Mouse (Mus musculus): Measurements from ENCODE around the gene Ubxn6. TPM values are rescaled to one million over a fixed set of nuclear protein-coding genes. Genes with fewer than 3 reads are reported as not detected.
"Not testable (repeated sequence)": the region's sequence is repeated elsewhere in the genome, so short reads cannot be mapped to it uniquely, and the experiment has no call there.

Ubxn6 gene
- polyA plus RNA-seq, 1 experiment, result 113 TPM

- no peak for DNase-seq (ENCODE audit: extremely low spot score in 1 of 2, low spot score in 1 of 2)
Measured at GRCm38 (mm10) chr17:56102927-56103326, 28.1 kb upstream of the Ubxn6 start.

DNA sequence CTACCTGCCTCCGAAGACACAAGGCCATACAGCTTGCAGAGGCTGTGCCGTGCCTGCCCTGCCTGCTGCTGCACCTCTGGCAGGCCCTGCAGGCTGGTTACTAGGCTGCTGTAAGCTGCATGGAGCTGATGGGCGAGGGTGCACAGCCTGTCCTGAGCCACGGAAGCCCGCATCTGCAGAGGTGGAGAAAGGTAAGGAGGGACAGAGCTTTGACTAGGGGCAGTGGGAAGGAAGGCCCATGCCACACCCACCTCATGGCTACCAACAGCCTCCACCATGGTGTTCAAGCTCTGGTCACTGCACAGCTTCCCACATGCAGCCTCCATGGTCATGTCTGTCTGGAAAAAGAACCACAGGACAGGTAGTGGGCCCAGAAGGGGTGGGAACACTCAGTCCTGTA lies 27.3 kb upstream of the Ubxn6 start:
- no peak for DNase-seq (ENCODE audit: extremely low spot score in 1 of 2, low spot score in 1 of 2)

DNA sequence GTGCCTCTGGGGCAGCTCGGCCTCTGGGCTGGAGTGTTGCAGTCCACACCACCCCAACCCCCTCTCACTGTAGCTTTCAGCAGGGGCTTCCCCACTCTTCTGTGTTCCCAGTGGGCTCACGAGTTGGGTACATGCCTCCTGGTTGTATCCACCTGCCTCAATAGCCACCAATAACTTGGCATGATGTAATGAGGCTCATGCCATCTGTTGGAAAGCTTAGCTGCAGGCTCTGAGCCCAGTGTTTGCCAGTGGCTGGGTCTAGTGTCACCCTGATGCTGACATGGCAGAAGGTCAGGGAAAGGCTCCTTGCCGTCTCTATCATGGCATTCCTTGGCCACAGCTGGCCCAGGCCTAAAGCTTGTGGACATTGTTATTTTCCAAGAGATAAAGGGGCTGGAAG lies 26.0 kb upstream of the Ubxn6 start:
- no peak for DNase-seq (ENCODE audit: extremely low spot score in 1 of 2, low spot score in 1 of 2)

- no peak for DNase-seq (ENCODE audit: extremely low spot score in 1 of 2, low spot score in 1 of 2)
Measured at GRCm38 (mm10) chr17:56098711-56099572, 24.1 kb upstream of the Ubxn6 start.

GRCm38 (mm10) chr17:56098180-56098579 lies 23.4 kb upstream of the Ubxn6 start:
- no peak for DNase-seq (ENCODE audit: extremely low spot score in 1 of 2, low spot score in 1 of 2)

DNA sequence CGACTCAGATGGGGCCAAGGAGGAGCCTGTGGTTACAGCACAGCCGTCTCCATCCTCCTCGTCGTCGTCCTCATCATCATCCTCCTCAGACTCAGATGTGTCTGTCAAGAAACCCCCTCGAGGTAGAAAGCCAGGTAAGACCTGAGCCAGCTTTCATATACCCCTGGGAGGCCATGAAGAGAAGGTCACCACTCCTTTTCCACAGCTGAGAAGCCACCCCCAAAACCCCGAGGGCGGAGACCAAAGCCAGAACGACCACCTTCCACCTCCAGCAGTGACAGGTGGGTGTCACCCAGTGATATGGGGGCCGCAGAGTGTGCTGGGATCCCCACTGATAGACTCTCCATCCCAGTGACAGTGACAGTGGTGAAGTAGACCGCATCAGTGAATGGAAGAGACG lies 22.1 kb upstream of the Ubxn6 start:
- no peak for DNase-seq (ENCODE audit: extremely low spot score in 1 of 2, low spot score in 1 of 2)

- no peak for DNase-seq (ENCODE audit: extremely low spot score in 1 of 2, low spot score in 1 of 2)
Measured at GRCm38 (mm10) chr17:56092794-56093193, 18.0 kb upstream of the Ubxn6 start.

GRCm38 (mm10) chr17:56092312-56092711 lies 17.5 kb upstream of the Ubxn6 start:
- DNase-seq (ENCODE audit: extremely low spot score in 1 of 2, low spot score in 1 of 2), result no peak

GRCm38 (mm10) chr17:56080781-56081585 lies 6.2 kb upstream of the Ubxn6 start:
- DNase-seq (ENCODE audit: extremely low spot score in 1 of 2, low spot score in 1 of 2), result peak; percentile 46 to 64

- DNase-seq (ENCODE audit: extremely low spot score in 1 of 2, low spot score in 1 of 2), result no peak
Measured at GRCm38 (mm10) chr17:56079921-56080320, 5.1 kb upstream of the Ubxn6 start.

GRCm38 (mm10) chr17:56078880-56079795 lies 4.3 kb upstream of the Ubxn6 start, which contains the start of gene Hdgfl2:
Hdgfl2 (plus strand) TSS chr17:56079634.
- peak; percentile 99 to 100 for DNase-seq (ENCODE audit: extremely low spot score in 1 of 2, low spot score in 1 of 2)

DNA sequence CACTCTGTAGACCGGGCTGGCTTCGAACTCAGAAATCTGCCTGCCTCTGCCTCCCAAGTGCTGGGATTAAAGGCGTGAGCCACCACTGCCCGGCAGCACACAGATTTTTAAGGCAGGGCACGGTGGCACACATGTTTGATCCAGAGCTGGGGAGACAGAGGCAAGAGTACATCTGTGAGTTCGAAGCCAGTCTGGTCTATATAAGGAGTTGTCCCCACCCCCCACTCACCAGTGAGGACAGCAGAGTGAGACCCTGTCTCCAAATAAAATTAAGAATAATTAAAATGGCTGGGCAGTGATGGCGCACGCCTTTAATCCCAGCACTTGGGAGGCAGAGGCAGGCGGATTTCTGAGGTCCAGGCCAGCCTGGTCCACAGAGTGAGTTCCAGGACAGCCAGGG lies 3.5 kb upstream of the Ubxn6 start:
- DNase-seq (ENCODE audit: extremely low spot score in 1 of 2, low spot score in 1 of 2), result not testable (repeated sequence)

- DNase-seq (ENCODE audit: extremely low spot score in 1 of 2, low spot score in 1 of 2), result no peak
Measured at GRCm38 (mm10) chr17:56077523-56077922, 2.7 kb upstream of the Ubxn6 start.

DNA sequence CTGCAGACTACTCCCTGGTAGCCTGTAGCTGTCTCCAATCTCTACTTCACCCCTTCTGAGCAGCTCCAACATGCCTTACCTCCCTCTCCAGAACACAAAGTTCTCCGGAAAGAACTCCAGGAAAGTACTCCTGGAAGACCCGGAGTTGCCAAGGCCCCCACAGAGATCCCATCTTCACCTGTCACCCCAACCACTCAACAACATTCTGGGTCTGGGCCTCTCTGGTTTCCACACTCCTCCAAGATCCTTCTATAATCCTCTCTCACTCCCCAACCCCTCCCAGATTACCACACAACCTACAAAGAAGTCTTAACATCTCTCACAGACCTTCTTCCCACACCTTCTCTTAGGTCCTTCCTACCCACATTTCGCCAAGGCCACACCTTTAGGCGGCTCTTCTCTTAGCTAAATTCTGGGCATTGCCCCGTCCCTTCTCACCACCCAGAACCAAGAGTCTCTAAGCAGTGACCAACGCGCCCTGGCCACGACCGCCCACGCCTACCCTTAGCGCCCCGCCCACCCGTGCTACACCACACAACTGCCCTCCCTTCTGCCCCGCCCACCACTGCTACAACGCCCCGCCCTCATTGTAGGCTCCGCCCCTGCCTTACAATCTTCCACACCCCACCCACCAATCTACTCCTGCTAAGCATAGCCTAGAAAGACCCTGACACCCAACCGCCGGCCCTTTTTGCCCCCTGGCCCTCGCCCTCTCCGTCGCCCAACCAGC lies 566 bp downstream of the Ubxn6 start:
- DNase-seq (ENCODE audit: extremely low spot score in 1 of 2, low spot score in 1 of 2), result peak; percentile 49 to 71

GRCm38 (mm10) chr17:56072243-56072642 lies 2.6 kb downstream of the Ubxn6 start:
- no peak for DNase-seq (ENCODE audit: extremely low spot score in 1 of 2, low spot score in 1 of 2)

GRCm38 (mm10) chr17:56071126-56071525 lies 3.7 kb downstream of the Ubxn6 start:
- DNase-seq (ENCODE audit: extremely low spot score in 1 of 2, low spot score in 1 of 2), result no peak

GRCm38 (mm10) chr17:56069066-56069465 lies 5.8 kb downstream of the Ubxn6 start:
- DNase-seq (ENCODE audit: extremely low spot score in 1 of 2, low spot score in 1 of 2), result no peak

GRCm38 (mm10) chr17:56066451-56066850 lies 8.4 kb downstream of the Ubxn6 start:
- no peak for DNase-seq (ENCODE audit: extremely low spot score in 1 of 2, low spot score in 1 of 2)

DNA sequence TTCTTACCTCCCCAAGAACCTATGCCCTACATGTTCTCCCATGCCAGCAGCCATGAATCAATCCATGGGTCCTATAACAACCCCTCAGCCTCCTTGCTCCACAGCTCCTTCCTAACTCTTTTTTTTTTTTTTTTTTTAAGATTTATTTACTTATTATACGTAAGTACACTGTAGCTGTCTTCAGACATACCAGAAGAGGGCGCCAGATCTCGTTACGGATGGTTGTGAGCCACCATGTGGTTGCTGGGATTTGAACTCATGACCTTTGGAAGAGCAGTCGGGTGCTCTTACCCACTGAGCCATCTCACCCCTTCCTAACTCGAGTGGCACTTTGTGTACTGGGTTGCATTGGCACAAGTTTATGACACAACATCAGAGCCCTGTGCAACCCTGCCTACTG lies 9.1 kb downstream of the Ubxn6 start:
- DNase-seq (ENCODE audit: extremely low spot score in 1 of 2, low spot score in 1 of 2), result not testable (repeated sequence)

DNA sequence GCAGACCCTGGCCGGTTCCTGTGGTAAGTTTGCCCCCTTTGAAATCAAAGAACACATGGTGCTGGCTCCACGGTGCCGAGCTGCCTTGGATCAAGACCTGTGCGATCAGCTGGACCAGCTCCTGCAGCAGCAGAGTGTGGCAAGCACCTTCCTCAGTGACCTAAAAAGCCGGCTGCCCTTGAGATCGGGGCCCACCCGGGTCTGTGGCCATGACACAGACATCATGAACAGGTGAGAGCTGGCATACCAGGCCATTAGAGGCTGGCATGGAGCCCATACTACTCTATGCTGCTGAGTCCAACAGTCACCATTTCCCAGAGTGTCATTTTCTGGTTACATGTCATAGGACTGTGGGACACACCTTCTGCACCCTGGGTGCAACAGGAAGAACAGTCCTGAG lies 12.7 kb downstream of the Ubxn6 start:
- DNase-seq (ENCODE audit: extremely low spot score in 1 of 2, low spot score in 1 of 2), result no peak
